Mouse (Mus musculus) neural tube, embryonic 10.5 days (tissue): ENCODE measurements around the gene Mrps12.
A peak's percentile ranks its signal among the peaks of the same experiment; 100 is the strongest.
"Not testable (repeated sequence)": the region's sequence is repeated elsewhere in the genome, so short reads cannot be mapped to it uniquely, and the experiment has no call there.

Experiments used
- DNase-seq: peaks from one replicate; pipeline ENCODE4 v3.0.0-alpha.2; 2017; ENCODE audit warnings: low spot score; ENCODE audit errors: extremely low spot score

Gene Mrps12

DNA sequence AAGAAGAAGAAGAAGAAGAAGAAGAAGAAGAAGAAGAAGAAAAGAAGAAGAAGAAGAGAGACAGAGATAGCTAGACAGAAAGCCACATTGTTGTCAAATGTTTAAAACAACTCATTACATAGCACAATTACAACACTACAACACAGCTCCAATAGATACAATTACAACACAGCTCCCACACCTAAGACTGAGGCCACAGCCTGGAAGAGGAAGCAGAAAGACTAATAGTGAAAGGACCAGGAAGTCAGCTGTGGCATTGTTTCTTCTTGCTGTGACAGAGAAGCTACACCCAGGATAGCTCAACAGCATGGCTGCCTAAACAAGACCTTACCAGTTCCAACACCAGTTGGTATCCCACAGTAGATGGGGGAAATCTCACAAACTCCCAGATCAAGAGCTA is 32.2 kb downstream of the Mrps12 start:
- no peak for DNase-seq

DNA sequence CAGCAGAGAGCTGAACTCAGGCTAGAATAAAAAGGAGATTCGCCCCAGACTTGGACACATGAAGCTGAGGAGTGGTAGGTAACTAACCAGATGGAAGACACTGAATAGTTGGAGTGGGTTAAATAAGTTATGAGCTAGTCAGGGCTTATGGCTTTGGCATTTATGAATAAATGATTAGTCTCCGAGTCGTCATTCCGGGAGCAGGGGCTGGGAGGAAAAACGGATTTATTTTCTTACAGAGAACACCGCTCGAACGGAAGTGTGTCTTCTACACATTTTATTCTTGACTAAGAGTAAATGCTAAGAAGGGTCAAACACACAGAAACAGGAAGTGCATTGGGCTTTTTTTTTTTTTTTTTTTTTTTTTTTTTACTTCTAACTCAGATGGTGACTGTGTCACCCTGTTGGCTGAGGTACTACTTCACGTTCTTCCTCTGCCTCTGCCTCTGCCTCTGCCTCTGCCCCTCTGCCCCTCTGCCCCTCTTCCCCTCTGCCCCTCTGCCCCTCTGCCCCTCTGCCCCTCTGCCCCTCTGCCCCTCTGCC is 38.9 kb downstream of the Mrps12 start:
- no peak for DNase-seq

DNA sequence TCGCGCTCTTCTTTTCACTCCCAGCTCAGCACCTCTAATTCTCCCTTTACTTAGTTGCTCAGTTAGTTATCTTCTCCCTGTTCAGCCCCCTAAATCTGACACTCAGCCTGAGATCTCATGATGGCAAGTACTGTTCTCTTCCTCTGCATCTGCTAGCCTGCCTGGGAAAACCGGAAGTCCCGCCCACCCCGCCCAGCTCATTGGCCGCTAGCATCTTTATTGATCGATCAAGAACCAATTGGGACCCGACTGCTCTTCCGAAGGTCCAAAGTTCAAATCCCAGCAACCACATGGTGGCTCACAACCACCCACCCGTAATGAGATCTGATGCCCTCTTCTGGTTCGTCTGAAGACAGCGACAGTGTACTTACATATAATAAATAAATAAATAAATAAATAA is 40.3 kb downstream of the Mrps12 start:
- DNase-seq = not testable (repeated sequence)

DNA sequence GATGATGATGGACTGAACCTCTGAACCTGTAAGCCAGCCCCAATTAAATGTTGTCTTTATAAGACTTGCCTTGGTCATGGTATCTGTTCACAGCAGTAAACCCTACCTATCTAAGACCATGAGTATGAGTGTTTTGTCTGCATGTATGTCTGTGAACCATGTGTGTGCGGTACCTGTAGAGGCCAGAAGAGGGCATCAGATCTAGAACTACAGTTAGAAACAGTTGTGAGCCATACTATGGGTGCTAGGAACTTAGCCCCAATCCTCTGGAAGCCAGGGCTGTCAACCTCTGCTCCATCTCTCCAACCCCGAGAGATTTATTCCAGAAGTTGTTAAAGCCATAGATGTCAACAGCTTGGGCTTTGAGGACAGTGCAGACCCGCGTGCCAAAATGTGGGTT is 41.4 kb downstream of the Mrps12 start:
- DNase-seq = no peak

DNA sequence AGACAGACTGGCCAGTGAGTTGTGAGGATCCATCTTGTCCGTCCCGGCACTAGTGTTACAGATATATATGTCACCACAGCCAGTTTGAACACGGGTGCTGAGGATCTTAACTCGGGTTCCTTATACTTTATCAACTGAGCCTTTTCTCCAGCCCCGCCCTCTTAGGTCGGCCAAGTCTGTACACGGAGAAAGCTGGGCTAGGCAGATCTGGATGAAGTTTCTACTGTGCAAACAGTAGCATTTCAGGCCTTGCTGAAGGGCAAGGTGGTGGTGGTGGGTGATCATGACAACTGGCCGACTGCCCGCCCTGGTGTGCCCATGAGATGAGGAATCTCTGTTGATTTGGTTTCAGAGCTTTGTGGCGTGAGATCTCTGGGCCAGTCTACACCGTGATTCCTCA is 44.3 kb downstream of the Mrps12 start:
- DNase-seq = no peak

DNA sequence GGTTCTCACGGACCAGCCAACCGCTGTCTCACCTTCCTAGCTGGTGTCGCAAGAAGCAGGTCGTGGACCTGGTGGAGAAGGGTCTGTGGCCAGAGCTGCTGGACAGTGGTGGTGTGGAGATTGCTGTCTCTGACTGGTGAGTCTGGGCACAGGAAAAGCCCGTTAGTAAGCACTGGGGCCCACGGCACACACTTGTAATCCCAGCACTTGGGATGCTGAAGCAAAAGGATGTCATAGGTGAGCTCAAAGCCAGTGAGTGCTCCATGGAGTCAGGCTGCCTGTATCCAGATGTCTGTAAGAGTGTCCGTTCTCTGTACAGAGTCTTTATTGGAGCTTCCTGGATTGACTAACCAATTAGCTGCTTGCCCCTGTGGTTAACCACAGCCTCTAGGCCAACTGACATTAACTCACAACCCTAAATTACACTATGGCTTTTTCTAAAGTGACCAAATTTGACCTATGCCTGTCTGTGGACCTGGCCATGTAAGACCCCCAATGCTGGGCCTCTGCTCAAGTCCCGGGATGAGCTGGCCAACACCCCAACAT is 46.6 kb downstream of the Mrps12 start:
- DNase-seq = no peak

DNA sequence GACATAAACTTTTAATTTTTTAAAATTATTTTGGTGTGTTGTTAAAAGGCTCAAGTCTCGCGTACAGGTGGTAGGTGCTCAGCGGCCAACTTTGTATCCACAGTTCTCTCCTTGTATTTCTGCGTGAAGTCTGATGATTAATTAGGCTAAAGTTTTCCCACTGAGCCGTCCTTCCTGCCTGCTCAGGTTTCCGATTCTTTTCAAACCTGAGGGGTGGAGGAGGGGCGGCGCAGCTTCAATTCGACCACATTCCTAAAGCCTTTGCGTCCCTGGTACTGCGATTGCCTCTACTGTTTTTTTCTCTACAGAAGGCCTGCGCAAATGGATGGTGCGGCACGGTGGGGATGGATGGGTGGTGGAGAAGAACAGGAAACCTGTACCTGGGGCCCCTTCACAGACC is 47.2 kb downstream of the Mrps12 start:
- no peak for DNase-seq

DNA sequence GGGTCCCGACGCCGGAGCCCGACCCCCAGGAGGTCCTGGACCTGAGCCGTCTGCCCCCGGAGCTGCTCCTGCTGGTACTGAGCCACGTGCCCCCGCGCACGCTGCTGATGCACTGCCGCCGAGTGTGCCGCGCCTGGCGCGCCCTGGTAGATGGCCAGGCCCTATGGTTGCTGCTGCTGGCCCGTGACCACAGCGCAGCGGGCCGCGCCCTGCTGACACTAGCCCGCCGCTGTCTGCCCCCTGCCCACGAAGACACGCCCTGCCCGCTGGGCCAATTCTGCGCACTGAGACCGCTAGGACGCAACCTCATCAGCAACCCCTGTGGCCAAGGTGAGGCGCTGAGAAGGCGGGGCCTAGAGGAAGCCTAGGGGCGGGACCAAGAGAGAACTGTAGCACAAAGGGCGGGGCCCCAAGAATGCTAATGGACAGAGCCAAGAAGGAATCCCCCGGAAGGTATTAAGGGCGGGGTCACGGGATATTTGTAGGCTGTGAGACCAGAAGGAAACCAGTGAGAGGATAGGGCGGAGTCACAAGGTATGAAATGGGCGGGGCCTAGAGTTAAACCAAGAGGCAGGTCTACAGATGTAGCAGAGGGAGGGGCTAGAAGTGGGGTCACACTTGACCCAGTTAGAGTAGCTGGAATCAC is 48.2 kb downstream of the Mrps12 start:
- peak; percentile 71 for DNase-seq

DNA sequence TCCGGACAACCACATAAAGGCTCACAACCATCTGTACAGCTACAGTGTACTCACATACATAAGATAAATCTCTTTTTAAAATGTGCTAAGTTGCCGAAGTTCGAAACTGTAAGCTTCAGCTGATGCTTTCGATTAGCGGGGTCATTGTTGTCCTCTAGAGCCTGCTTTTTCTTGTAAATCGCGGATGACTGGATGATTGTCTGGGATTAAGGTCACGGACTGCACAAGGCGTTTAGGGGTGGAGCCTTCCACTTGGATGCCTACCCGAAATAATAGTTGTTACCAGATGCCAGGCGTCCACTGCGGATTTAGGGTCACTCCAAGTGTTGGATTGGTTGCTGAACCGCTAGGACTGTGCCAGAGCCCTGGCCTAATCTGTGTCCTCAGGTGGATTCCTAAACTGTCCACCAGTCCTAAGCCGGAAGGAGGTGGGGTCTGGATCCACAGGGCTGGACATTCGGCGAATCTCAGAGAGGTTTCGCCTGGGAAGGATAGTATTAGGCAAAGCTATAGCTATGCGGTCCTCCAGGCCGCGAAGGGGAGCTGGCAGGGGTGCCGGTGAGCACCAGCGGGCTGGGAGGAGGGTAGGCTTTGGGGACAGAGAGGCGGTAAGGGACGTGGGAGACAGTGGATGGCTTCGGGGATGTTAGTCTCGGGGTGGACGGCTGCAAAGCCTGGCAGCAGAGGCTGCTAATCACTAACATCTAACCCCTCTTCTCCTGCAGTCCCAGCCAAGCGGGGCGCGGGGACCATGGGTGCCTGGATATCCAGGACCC is 48.9 kb downstream of the Mrps12 start, which contains the start of gene Fbxo27:
Gene Fbxo27 (plus strand): TSS at position 305 of the 776 bp plus-strand sequence.
- peak; percentile 43 for DNase-seq

DNA sequence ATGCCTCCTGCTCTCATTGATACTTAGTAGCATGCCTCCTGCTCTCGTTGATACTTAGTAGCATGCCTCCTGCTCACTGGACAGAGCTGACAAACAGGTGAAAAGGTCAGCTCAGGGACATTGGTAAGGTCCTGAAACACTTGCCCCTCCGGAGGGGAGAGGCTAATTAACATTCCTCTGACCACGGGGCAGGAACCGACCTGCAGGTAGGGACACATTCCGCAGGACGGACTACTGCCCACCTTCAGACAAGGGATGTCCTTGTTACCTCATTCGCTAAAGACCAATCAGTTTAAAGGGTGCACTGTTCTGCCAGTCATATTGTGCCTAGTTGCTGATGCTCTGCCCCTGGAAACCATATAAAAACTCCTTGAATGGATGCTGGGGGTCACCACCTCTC is 50.5 kb downstream of the Mrps12 start:
- no peak for DNase-seq
